Mouse (Mus musculus) liver, postnatal 0 days (tissue): ENCODE results near the gene Plgrkt.

Experiments used
- CTCF ChIP-seq: sonication (generic); IDR thresholded peaks from 2 replicates; pipeline ENCODE4 v1.5.1; 2016; ENCODE audit warnings: antibody characterized with exemption, low read depth
- EP300 ChIP-seq: IDR thresholded peaks from 2 replicates; pipeline ENCODE4 v1.6.1; 2016; ENCODE audit warnings: antibody characterized with exemption, low read depth, mild to moderate bottlenecking

DNA sequence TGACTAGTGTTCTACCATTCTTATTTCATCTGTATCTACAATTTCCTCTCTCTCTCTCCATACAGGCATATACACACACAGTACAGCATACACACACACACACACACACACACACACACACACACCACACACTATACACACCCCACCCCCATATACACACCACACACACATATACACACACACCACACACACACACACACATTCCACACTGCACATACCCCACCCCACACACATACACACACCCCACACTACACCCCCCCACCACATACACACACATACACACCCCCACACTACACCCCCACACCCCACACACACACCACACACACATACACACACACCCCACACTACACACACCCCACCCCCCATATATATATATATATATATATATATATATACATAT lies 22.3 kb downstream of the Plgrkt start:
- TF ChIP-seq CTCF: no peak
- no peak for TF ChIP-seq EP300
